Mouse (Mus musculus) effector memory CD4-positive, alpha-beta T cell, adult 5 months (primary cell): Measurements from ENCODE around the gene Olfr477. TPM values are rescaled to one million over a fixed set of nuclear protein-coding genes. Genes with fewer than 3 reads are reported as not detected.

Experiments used
- polyA plus RNA-seq: library from polyadenylated mRNA; unstranded; fragments of 100-300 nt; shearing (Covaris generic); gene quantifications from one replicate; pipeline ENCODE4 v1.2.1, GENCODE M21; 2017

Olfr477 gene
- polyA plus RNA-seq = not detected

DNA sequence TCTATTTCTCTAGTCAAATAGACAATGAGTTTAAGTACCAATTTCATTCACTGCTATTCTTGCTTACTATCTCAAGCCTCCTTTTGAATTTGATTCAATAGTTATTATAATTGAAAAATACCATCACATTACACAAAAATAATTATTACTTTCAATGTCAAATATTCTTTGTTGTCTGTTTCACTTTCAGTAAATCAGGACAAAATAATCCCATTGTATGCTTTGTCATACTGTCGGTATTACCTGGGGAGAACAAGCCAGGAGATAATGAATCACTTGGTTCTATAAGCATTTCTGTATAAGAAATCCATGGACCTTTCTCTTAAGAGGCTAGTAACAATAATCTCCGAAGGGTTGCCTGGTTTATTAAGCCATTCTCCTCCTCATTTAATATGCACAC lies at the start of gene Olfr477:
Gene Olfr477, plus strand, starts transcription at position 301 of the 400 bp plus-strand sequence.

DNA sequence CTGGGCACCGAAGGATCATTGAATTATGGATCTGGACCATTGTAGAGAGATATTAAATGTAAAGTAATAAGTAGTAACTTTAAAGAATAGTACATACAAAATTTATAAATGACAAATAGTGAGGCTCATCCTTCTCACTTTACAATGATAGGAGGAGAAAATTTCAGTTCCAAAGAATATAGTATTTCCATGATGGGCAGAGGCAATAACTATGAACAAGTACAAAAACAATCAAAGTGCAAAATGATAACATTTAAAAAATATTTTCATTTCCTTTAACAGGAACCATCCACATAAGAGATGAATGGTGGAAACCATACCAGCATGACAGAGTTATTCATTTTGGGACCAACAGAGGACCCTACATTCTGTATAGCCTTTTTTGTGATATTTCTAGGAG lies 32.1 kb upstream of the Olfr477 start, which contains the start of gene Olfr474:
Gene Olfr474, plus strand, starts transcription at position 301 of the 400 bp plus-strand sequence.

GRCm38 (mm10) chr7:107964503-107964902 lies 22.0 kb upstream of the Olfr477 start, which contains the start of gene Olfr476:
Gene Olfr476, plus strand, starts transcription at chr7:107964803.

GRCm38 (mm10) chr7:108033889-108034288 lies 47.4 kb downstream of the Olfr477 start, which contains the start of gene Olfr478:
Gene Olfr478, minus strand, starts transcription at chr7:108033989.

Other genes starting within 250 kb of the Olfr477 start
- gene Cyb5r2, start 228.7 kb upstream of the Olfr477 start, polyA plus RNA-seq = not detected
- not detected for gene Ovch2, start 185.5 kb upstream of the Olfr477 start, polyA plus RNA-seq
- gene Olfr467, start 174.4 kb upstream of the Olfr477 start, polyA plus RNA-seq = not detected
- gene Olfr469, start 161.2 kb upstream of the Olfr477 start, polyA plus RNA-seq = not detected
- not detected for gene Olfr470, start 139.2 kb upstream of the Olfr477 start, polyA plus RNA-seq
- 0.09 TPM for gene Olfr472, start 88.8 kb upstream of the Olfr477 start, polyA plus RNA-seq
- not detected for gene Olfr473, start 56.2 kb upstream of the Olfr477 start, polyA plus RNA-seq
- gene Olfr474, start 32.0 kb upstream of the Olfr477 start, polyA plus RNA-seq = not detected
- gene Olfr476, start 21.9 kb upstream of the Olfr477 start, polyA plus RNA-seq = not detected
- not detected for gene Olfr478, start 47.3 kb downstream of the Olfr477 start, polyA plus RNA-seq
- not detected for gene Olfr479, start 64.0 kb downstream of the Olfr477 start, polyA plus RNA-seq
- not detected for gene Olfr480, start 80.7 kb downstream of the Olfr477 start, polyA plus RNA-seq
- 0.09 TPM for gene Olfr481, start 93.2 kb downstream of the Olfr477 start, polyA plus RNA-seq
- not detected for gene Olfr482, start 110.9 kb downstream of the Olfr477 start, polyA plus RNA-seq
- not detected for gene Olfr483, start 114.2 kb downstream of the Olfr477 start, polyA plus RNA-seq
- gene Olfr484, start 140.8 kb downstream of the Olfr477 start, polyA plus RNA-seq = 0.07 TPM
- gene Olfr485, start 173.2 kb downstream of the Olfr477 start, polyA plus RNA-seq = not detected
- gene Olfr486, start 186.0 kb downstream of the Olfr477 start, polyA plus RNA-seq = not detected
- not detected for gene Olfr487, start 227.9 kb downstream of the Olfr477 start, polyA plus RNA-seq